Comparison of ENCODE assay signal across 22 mouse cellular contexts in the genomic region with DNA sequence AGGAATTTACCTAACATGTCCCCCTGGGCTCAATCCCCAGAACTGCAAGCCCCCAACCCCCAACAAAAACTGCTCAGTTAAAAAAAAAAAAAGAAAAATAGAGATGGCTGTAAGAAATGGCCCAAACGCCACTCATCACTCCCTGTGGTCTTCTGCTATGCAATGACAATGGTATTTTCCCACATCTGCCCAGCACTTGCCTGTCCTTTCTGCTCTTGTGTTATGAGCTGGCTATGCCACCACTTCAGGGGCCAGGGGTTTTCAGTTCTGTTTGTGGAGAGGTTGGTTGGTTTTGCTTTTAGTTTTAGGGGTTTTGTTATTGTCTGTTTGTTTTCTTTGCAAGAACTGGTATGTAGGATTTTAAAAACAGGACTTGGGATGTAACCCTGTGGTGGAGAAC.
"Had no signal": no experiment of that assay in that cellular context is flagged by ENCODE, and none has a peak within 500 bp of the region (broad histone marks: within the 10 kb centered on the region; RNA-seq: fewer than 3 reads in every experiment).

No protein-coding gene starts in this region.

- H3K4me3 ChIP-seq: heart, embryonic 10.5 days; heart, embryonic 12.5 days; hindbrain, embryonic 10.5 days; hindbrain, embryonic 12.5 days; intestine, embryonic 15.5 days; limb, embryonic 13.5 days; limb, embryonic 15.5 days; liver, embryonic 13.5 days; liver, embryonic 15.5 days had no signal

- H3K9ac ChIP-seq: heart, embryonic 12.5 days; hindbrain, embryonic 12.5 days; hindbrain, embryonic 14.5 days; intestine, embryonic 15.5 days; limb, embryonic 13.5 days; limb, embryonic 15.5 days; liver, embryonic 13.5 days; liver, embryonic 15.5 days had no signal

- H3K27ac ChIP-seq: heart, embryonic 10.5 days; hindbrain, embryonic 10.5 days; hindbrain, embryonic 12.5 days; hindbrain, embryonic 14.5 days; intestine, embryonic 15.5 days; limb, embryonic 13.5 days; limb, embryonic 15.5 days; liver, embryonic 13.5 days; liver, embryonic 15.5 days had no signal

- DNase-seq: gastrocnemius, postnatal 14 days; gastrocnemius, postnatal 36 days; heart, adult 18-20 months; heart, postnatal 10 days; heart, postnatal 4 days; kidney, adult 18-20 months; kidney, adult 8-10 months; kidney, postnatal 10 days; layer of hippocampus, adult 9-11 months; layer of hippocampus, postnatal 36 days; left cerebral cortex, postnatal 4 days; liver, embryonic 13.5 days had no signal

- H3K4me2 ChIP-seq: heart, embryonic 12.5 days; hindbrain, embryonic 12.5 days; hindbrain, embryonic 14.5 days; intestine, embryonic 15.5 days; limb, embryonic 13.5 days; limb, embryonic 15.5 days; liver, embryonic 11.5 days; liver, embryonic 13.5 days; liver, embryonic 15.5 days had no signal

- H3K4me1 ChIP-seq: heart, embryonic 10.5 days; heart, embryonic 12.5 days; intestine, embryonic 15.5 days; liver, embryonic 13.5 days; liver, embryonic 15.5 days had no signal

- H3K36me3 ChIP-seq: hindbrain, embryonic 12.5 days; intestine, embryonic 15.5 days; limb, embryonic 13.5 days; limb, embryonic 15.5 days; liver, embryonic 15.5 days had no signal

- H3K27me3 ChIP-seq: heart, embryonic 12.5 days; hindbrain, embryonic 12.5 days; intestine, embryonic 15.5 days; limb, embryonic 13.5 days; limb, embryonic 15.5 days; liver, embryonic 13.5 days; liver, embryonic 15.5 days had no signal

- H3K9me3 ChIP-seq: heart, embryonic 10.5 days; heart, embryonic 12.5 days; hindbrain, embryonic 12.5 days; intestine, embryonic 15.5 days; limb, embryonic 13.5 days; limb, embryonic 15.5 days; liver, embryonic 13.5 days; liver, embryonic 15.5 days had no signal
